Mouse (Mus musculus) liver, postnatal 0 days (tissue): ENCODE results near the gene Lrsam1.

Experiments used
- CTCF ChIP-seq: sonication (generic); IDR thresholded peaks from 2 replicates; pipeline ENCODE4 v1.5.1; 2016; ENCODE audit warnings: antibody characterized with exemption, low read depth
- EP300 ChIP-seq: IDR thresholded peaks from 2 replicates; pipeline ENCODE4 v1.6.1; 2016; ENCODE audit warnings: antibody characterized with exemption, low read depth, mild to moderate bottlenecking

DNA sequence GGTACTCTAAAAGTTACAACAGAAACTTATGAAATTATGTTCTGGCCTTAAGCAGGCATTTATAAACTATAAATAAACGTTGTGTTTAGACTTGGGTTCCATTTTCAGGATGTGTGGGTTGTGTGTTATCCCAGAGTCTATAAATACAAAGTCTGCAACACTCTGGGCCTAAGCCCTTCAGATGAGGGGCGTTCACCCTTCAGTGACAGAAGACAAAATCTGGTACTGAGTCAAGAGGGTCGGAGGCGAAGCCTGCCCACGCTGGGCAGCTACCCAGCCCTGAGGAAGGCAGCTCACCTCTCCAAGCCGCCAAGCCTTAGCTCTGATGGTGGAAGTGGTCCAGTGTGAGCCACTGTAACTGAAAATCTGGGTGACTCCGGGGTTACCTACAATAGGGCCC is 40.7 kb upstream of the Lrsam1 start:
- TF ChIP-seq CTCF: no peak
- TF ChIP-seq EP300: no peak
